Mouse (Mus musculus): ENCODE measurements around the gene Tnni1.

Gene Tnni1

DNA sequence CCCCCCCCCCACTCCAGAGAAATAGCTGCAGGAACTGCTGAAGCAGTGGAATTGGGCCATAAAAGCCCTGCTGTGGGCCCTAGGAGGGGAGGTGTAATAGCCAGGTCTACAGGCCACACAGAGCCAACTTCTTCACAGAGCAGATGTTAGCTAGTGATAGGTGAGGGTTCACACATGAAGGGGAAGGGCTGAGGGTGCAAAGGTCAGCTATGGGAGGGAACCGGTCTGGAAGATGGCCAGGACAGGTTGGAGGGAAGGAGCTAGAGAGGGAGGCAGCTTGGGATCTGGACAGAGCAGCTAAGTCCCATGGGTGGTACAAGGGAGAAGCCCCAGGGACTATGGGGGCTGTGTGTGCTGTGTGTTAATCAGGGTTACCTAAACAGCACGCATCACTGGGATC, 30.9 kb downstream of the Tnni1 start:
- DNase-seq (ENCODE audit: low read depth), result no peak

- no peak for DNase-seq (ENCODE audit: low read depth)
Observed at GRCm38 (mm10) chr1:135811016-135811646, 31.9 kb downstream of the Tnni1 start.

GRCm38 (mm10) chr1:135812205-135812604, 33.0 kb downstream of the Tnni1 start:
- DNase-seq (ENCODE audit: low read depth), result no peak

GRCm38 (mm10) chr1:135812618-135813017, 33.4 kb downstream of the Tnni1 start:
- no peak for DNase-seq (ENCODE audit: low read depth)

- DNase-seq (ENCODE audit: low read depth), result no peak
Observed at GRCm38 (mm10) chr1:135813071-135813470, 33.8 kb downstream of the Tnni1 start.

DNA sequence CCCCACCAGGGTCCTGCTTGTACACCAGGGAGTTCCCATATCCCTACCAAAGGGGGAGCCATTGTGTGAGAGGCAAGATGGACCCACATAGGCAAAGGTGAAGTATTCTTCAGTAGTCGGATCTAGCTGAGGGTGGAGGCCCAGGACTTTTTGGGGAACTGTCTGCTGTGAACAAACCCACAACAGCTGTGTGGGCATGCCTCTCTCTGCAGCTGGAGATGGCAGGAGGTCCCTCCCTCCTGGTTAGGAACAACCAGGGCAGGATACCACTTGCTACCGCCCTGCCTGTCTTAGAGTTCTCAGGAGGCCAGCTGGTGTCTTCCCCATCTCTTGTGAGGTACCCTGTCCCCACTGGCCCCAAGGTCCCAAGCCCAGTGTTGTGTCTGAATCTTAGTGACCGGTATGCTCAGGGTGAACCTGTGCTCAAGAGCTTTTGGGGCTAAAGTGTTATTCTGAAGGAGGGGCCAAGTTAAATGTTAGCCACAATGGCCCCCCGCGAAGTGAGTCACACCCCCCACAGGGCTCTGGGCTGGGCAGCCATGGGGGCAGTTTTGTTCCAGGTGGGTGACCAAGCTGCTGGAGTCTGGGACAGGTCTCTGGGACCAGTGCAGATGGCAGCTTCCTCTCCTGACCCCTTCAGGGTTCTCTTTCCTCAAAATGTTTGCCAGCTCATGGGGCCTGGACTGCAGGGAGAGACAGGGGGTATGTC, 34.6 kb downstream of the Tnni1 start:
- DNase-seq (ENCODE audit: low read depth), result no peak

DNA sequence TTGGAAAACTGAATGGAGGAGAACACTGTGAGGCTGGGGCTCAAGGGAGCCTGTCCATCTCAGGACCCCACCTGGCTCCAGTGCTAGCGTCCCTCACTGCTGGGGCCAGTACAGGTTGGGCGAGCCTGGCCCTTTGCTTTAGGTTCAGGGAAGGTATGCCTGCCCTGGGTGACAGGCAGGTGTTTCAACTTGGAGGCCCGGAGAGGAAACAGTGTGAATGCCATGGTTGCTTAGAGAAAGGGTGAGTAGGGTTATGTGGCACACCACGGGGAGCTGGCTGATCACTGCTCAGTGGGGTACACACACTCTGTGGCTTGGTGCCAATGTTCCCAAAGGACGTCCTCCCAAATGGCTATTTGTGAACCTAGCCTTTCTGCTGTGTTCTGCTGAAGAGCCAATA, 35.3 kb downstream of the Tnni1 start:
- no peak for DNase-seq (ENCODE audit: low read depth)

- DNase-seq (ENCODE audit: low read depth), result no peak
Observed at GRCm38 (mm10) chr1:135817595-135817994, 38.4 kb downstream of the Tnni1 start.

DNA sequence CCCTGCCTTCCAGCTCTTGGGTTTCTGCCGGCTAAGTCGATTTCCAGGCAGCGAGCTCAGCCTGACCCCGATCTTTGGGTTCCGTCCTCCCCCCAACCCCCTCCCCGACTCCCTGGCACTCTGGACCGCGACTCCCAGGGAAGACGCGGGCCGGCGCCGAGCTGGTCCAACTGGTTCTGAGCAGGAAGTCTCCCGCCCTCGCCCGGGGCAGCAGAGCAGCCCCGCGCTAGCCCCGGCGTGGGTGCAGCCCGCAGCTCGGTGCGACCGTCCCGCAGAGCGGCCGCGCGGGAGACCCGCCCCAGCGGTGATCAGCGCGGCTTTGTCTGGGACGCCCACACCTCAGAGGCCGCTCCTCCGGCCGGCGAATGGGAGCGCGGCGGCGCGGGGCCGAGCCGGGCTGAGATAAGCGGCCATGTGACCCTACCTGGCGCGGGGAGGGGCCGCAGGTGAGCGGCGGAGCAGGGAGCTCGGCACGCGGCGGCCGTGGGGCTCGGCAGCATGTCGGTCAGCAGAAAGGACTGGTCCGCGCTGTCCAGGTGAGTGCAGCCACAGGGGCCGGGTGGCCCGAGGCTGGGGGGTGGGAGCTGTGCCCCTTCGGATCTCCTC, 39.4 kb downstream of the Tnni1 start, which contains the start of gene Lad1:
Lad1 (plus strand) TSS at position 118 of the 606 bp plus-strand sequence.
- no peak for DNase-seq (ENCODE audit: low read depth)

DNA sequence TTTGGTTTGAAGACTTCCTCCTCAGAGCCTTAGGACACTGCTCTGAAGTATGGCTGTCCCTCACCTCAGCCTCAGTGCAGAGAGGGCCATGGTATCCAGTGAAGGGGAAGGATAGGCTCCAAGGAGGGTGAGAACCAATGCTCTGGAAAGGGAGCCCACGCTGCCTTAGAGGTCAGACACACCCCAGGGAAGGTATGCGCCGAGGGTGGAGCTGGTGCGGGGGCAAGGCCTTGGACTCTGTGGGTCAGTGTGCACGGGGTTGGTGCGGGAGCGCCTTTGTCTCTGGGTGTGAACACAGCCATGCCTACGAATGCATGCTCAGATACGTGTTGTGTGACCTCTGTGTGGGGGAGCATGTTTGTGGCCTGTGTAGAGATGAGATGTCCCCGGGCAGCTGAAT, 40.8 kb downstream of the Tnni1 start:
- no peak for DNase-seq (ENCODE audit: low read depth)

- no peak for DNase-seq (ENCODE audit: low read depth)
Observed at GRCm38 (mm10) chr1:135820736-135821364, 41.6 kb downstream of the Tnni1 start.

DNA sequence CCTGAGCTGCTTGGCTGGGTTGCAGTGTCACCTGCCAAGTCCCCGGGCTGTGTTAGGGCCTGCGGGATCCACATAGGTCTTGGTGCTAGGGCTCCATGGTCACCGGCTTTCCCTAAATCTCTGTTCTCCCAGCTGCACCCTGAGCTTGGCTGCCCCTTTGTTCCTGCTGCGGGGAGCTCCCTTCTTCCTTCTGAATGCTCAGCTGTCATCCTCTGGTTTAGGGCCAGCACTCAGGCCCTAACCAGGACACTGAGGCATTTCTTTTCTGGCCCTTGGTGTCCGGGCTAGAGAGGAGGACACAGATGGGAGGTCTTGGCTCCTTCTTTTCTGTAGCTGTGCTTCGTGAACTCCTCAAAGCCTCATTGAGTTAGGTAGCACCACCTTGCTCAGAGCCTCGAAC, 42.5 kb downstream of the Tnni1 start:
- DNase-seq (ENCODE audit: low read depth), result no peak

DNA sequence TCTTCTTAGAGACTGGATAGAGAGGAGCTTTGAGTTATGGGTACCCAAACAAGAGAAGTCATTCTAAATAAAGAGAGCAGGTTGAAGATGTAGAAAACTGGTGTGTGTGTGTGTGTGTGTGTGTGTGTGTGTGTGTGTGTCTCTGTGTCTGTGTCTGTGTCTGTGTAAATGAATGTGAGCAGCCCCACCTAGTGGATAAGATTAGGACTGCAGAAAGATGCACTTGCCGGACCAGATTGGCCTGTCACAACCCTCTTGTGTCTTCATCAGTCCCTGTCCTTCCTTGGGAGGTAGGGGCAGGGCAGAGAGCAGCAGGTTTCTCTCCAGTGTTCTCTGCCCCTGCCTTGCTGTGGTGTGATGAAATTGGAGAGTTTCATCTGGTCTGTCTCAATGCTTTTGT, 49.7 kb downstream of the Tnni1 start:
- no peak for DNase-seq (ENCODE audit: low read depth)

DNA sequence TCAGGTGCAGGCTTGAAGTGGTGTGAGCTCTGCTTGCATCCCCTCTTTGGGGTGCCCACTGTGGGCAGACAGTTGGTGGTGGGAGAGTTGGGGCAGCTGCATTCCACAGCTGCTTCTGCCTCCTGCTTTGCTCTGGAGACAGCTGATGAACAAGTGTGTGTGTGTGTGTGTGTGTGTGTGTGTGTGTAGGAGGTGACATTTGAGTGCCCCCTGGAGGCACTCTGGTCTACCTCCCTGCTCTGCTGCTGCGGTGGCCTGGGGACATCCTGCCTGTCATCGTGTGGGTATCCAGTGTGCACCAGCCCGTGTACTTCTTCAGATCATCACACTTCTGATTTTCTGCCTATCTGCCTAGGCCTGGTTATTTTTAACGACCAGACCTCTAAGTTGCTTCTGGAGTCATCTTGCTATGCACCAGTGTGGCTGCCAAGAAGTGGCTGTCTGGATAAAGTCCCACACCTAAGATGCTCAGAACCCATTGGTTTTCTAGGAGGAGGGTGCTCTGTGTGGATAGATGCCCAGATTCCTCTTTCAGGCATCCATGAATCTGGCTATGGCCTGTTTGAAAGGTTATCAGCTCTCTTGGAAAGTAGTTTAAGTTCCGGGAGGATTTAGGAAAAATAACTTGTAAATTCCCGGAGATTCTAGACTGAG, 55.1 kb downstream of the Tnni1 start:
- DNase-seq (ENCODE audit: low read depth), result no peak

DNA sequence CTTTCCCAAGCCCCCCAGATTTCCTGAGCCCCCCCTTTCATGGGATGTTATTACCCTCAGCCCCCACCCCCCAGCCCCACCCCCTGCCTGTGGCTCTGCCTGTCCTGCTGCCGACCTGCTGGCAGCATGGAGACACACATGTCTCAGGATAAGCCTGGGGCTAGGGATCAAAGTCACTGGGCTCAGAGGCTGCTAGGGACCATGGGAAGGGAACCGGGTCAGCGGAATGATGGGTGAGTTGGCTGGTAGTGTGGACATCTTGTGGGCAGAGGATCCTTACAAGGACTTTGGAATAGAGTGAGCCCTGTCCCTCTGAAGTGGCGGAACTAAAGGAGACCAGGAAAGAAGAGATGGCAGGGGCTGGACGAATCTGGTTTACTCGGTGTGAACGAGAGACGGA, 55.7 kb downstream of the Tnni1 start:
- no peak for DNase-seq (ENCODE audit: low read depth)

- no peak for DNase-seq (ENCODE audit: low read depth)
Observed at GRCm38 (mm10) chr1:135835716-135836483, 56.7 kb downstream of the Tnni1 start, which contains the start of gene Tnnt2. Tnnt2 (plus strand) TSS chr1:135836354.

- DNase-seq (ENCODE audit: low read depth), result no peak
Observed at GRCm38 (mm10) chr1:135838626-135839025, 59.4 kb downstream of the Tnni1 start.

GRCm38 (mm10) chr1:135839065-135839464, 59.8 kb downstream of the Tnni1 start:
- no peak for DNase-seq (ENCODE audit: low read depth)

DNA sequence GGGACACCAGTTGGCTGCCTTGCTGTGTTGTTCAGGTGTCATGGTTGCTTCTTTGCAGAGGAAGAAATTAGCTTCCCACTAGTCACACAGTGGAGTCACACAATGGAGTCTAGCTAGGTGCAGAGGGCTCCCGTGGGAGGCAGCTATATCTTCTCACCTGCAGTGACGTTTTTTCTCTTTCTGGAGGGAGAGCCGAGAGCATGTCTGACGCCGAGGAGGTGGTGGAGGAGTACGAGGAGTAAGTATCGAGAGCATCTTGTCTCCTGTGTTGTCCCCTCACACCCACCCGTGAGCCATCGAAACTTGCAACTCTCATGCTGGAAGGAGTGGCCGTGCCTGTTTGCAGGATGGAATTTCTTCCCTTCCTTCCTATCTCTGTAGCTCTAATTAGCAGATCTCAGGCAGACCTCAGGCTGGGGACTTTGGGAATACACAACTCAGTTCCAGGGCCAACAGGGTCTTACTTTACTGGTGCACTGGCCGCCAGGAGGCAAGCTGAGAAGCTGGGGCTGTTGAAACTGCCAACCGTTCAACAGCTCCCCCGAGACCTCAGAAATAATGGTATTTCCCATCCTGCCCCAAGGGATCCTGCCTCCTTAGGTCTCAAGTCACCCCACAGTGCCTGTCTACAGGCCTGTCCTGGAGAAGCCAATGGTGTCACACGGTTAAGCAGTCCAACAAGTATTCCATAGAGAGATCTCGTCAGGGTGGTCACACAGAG, 61.6 kb downstream of the Tnni1 start:
- DNase-seq (ENCODE audit: low read depth), result no peak

- no peak for DNase-seq (ENCODE audit: low read depth)
Observed at GRCm38 (mm10) chr1:135843519-135844262, 64.5 kb downstream of the Tnni1 start.
